Mouse (Mus musculus) hindbrain, embryonic 16.5 days (tissue): ENCODE data around the gene 4930544D05Rik. TPM values are rescaled to one million over a fixed set of nuclear protein-coding genes. Genes with fewer than 3 reads are reported as not detected.

Experiments
- ATAC-seq: fragments of 200-750 bp; cut with Nextera tagmentation; 2 replicates; pipeline ENCODE4 v1.8.0; 2017; ENCODE audit warnings: moderate TSS enrichment, moderate library complexity
- H3K27ac ChIP-seq: fragments of 300-500 bp; sonication (generic); 2 replicates; pipeline ENCODE4 v1.5.1; 2014; ENCODE audit warnings: low read depth, mild to moderate bottlenecking, control low read depth, low read length, moderate library complexity
- H3K27me3 ChIP-seq: fragments of 300-500 bp; sonication (generic); replicated peaks from 2 replicates; pipeline ENCODE4 v1.6.1; 2014; ENCODE audit warnings: low read length; ENCODE audit not compliant: control insufficient read depth, insufficient read depth
- H3K36me3 ChIP-seq: fragments of 300-500 bp; sonication (generic); 2 replicates; pipeline ENCODE4 v1.6.1; 2014; ENCODE audit warnings: mild to moderate bottlenecking, low read length, moderate library complexity, mixed read lengths; ENCODE audit not compliant: control insufficient read depth, insufficient read depth
- H3K4me1 ChIP-seq: fragments of 300-500 bp; sonication (generic); 2 replicates; pipeline ENCODE4 v1.6.1; 2014; ENCODE audit warnings: low read depth, low read length; ENCODE audit not compliant: control insufficient read depth, insufficient read depth
- H3K4me2 ChIP-seq: fragments of 300-500 bp; sonication (generic); 2 replicates; pipeline ENCODE4 v1.6.1; 2014; ENCODE audit warnings: mild to moderate bottlenecking, low read length, control low read depth, moderate library complexity
- H3K4me3 ChIP-seq: fragments of 300-500 bp; sonication (generic); 2 replicates; pipeline ENCODE4 v1.5.1; 2014; ENCODE audit warnings: mild to moderate bottlenecking, low read length, control low read depth, moderate library complexity
- H3K9ac ChIP-seq: fragments of 300-500 bp; sonication (generic); 2 replicates; pipeline ENCODE4 v1.6.1; 2014; ENCODE audit warnings: low read depth, mild to moderate bottlenecking, control low read depth, low read length, moderate library complexity
- H3K9me3 ChIP-seq: fragments of 300-500 bp; sonication (generic); 2 replicates; pipeline ENCODE4 v1.6.1; 2014; ENCODE audit warnings: mild to moderate bottlenecking, low read length, moderate library complexity; ENCODE audit not compliant: control insufficient read depth
- WGBS: fragments of 180-500 bp; shearing (Covaris S2); extraction: QIAGEN DNeasy Blood & Tissue Kit; methylation state at CpG from one replicate; pipeline ENCODE4 v1.1.7; 2014; 5-methylcytosine and 5-hydroxymethylcytosine counted together
- polyA plus RNA-seq: library from polyadenylated mRNA; unstranded; fragments of >200 nt; fragmentation: Nextera tagmentation; extraction: Ambion mirVana; gene quantifications from 2 replicates; pipeline ENCODE4 v1.2.1, GENCODE M21; 2015

The 4930544D05Rik gene
- polyA plus RNA-seq, 1 experiment from 2014 or later: not detected

- Histone ChIP-seq H3K4me3 (peak overlapping the region; percentile 100), H3K27me3 (no peaks in the 10 kb centered on the region), H3K27ac (no peak overlapping the region), H3K4me2 (peak overlapping the region; percentile 64), H3K4me1 (peaks cover 27% of the 10 kb centered on the region), H3K9me3 (no peaks in the 10 kb centered on the region), H3K36me3 (peaks cover 4% of the 10 kb centered on the region), H3K9ac (peak overlapping the region; percentile 69; the same call in 1 of the 2 replicates)
- ATAC-seq: no peak
- 9% methylated on average over 16 of the region's 16 CpGs for WGBS
Measured at GRCm38 (mm10) chr11:70656456-70656927, 40.8 kb downstream of the 4930544D05Rik start.

- ATAC-seq: no peak
- 10% methylated on average over 3 of the region's 3 CpGs for WGBS
- Histone ChIP-seq H3K27ac (peak within 1 kb of the TSS; percentile 98), H3K9me3 (no peaks in the 10 kb centered on the region), H3K4me3 (peak within 1 kb of the TSS; percentile 100), H3K36me3 (peaks cover 3% of the 10 kb centered on the region; the same call in 1 of the 2 replicates), H3K27me3 (no peaks in the 10 kb centered on the region), H3K9ac (peak within 1 kb of the TSS; percentile 69), H3K4me1 (peaks cover 25% of the 10 kb centered on the region), H3K4me2 (peak within 1 kb of the TSS; percentile 64)
Measured at GRCm38 (mm10) chr11:70656964-70657363, 41.3 kb downstream of the 4930544D05Rik start, which contains the start of gene Eno3. Gene Eno3 (plus strand): TSS chr11:70657202.

- H3K4me1 ChIP-seq: peaks cover 19% of the 10 kb centered on the region
- no peak for ATAC-seq
- WGBS: 55% methylated on average over 6 of the region's 6 CpGs
Measured at GRCm38 (mm10) chr11:70657573-70657972, 41.9 kb downstream of the 4930544D05Rik start.

GRCm38 (mm10) chr11:70657991-70658390 is 42.3 kb downstream of the 4930544D05Rik start:
- 65% methylated on average over 9 of the region's 9 CpGs for WGBS
- Histone ChIP-seq H3K9me3 (no peaks in the 10 kb centered on the region), H3K27ac (no peak overlapping the region), H3K9ac (no peak overlapping the region), H3K36me3 (peaks cover 7% of the 10 kb centered on the region; the same call in 1 of the 2 replicates), H3K4me1 (peaks cover 15% of the 10 kb centered on the region), H3K4me3 (no peak overlapping the region), H3K27me3 (no peaks in the 10 kb centered on the region), H3K4me2 (no peak overlapping the region)
- no peak for ATAC-seq

More at GRCm38 (mm10) chr11:70657573-70657972, 41.9 kb downstream of the 4930544D05Rik start:
- no peaks in the 10 kb centered on the region for H3K9me3 ChIP-seq
- H3K27ac ChIP-seq: no peak overlapping the region
- H3K9ac ChIP-seq: no peak overlapping the region
- no peak overlapping the region for H3K4me2 ChIP-seq
- no peaks in the 10 kb centered on the region for H3K27me3 ChIP-seq
- H3K4me3 ChIP-seq: no peak overlapping the region
- H3K36me3 ChIP-seq: peaks cover 7% of the 10 kb centered on the region; the same call in 1 of the 2 replicates

- Histone ChIP-seq H3K9me3 (no peaks in the 10 kb centered on the region), H3K36me3 (peaks cover 7% of the 10 kb centered on the region; the same call in 1 of the 2 replicates), H3K9ac (no peak overlapping the region), H3K4me3 (no peak overlapping the region), H3K27ac (no peak overlapping the region), H3K4me1 (peaks cover 12% of the 10 kb centered on the region), H3K4me2 (no peak overlapping the region), H3K27me3 (no peaks in the 10 kb centered on the region)
- ATAC-seq: no peak
- WGBS: 87% methylated on average over 5 of the region's 5 CpGs
Measured at GRCm38 (mm10) chr11:70658521-70658920, 42.9 kb downstream of the 4930544D05Rik start.

GRCm38 (mm10) chr11:70658942-70659341 is 43.3 kb downstream of the 4930544D05Rik start:
- Histone ChIP-seq H3K9me3 (no peaks in the 10 kb centered on the region), H3K4me1 (peaks cover 12% of the 10 kb centered on the region), H3K27ac (no peak overlapping the region), H3K4me2 (no peak overlapping the region), H3K36me3 (peaks cover 10% of the 10 kb centered on the region), H3K4me3 (no peak overlapping the region), H3K9ac (no peak overlapping the region), H3K27me3 (no peaks in the 10 kb centered on the region)
- ATAC-seq: no peak
- 80% methylated on average over 8 of the region's 8 CpGs for WGBS

GRCm38 (mm10) chr11:70660571-70660970 is 44.9 kb downstream of the 4930544D05Rik start:
- Histone ChIP-seq H3K27ac (no peak overlapping the region), H3K27me3 (no peaks in the 10 kb centered on the region), H3K4me2 (no peak overlapping the region), H3K4me3 (no peak overlapping the region), H3K4me1 (peaks cover 10% of the 10 kb centered on the region), H3K9ac (no peak overlapping the region), H3K9me3 (no peaks in the 10 kb centered on the region), H3K36me3 (peaks cover 18% of the 10 kb centered on the region)
- no peak for ATAC-seq
- 84% methylated on average over 8 of the region's 8 CpGs for WGBS

GRCm38 (mm10) chr11:70663101-70663500 is 47.5 kb downstream of the 4930544D05Rik start:
- no peak overlapping the region for H3K4me3 ChIP-seq
- 93% methylated on average over 8 of the region's 8 CpGs for WGBS
- H3K36me3 ChIP-seq: peaks cover 18% of the 10 kb centered on the region
- H3K4me2 ChIP-seq: no peak overlapping the region
- ATAC-seq: no peak
- H3K9me3 ChIP-seq: no peaks in the 10 kb centered on the region
- H3K27ac ChIP-seq: no peak overlapping the region
- H3K27me3 ChIP-seq: no peaks in the 10 kb centered on the region
- H3K9ac ChIP-seq: no peak overlapping the region
- peaks cover 6% of the 10 kb centered on the region for H3K4me1 ChIP-seq

- WGBS: 91% methylated on average over 6 of the region's 6 CpGs
- no peak overlapping the region for H3K4me3 ChIP-seq
- no peak overlapping the region for H3K27ac ChIP-seq
- no peaks in the 10 kb centered on the region for H3K27me3 ChIP-seq
- no peak for ATAC-seq
- no peak overlapping the region for H3K4me2 ChIP-seq
- H3K4me1 ChIP-seq: peaks cover 7% of the 10 kb centered on the region
- peaks cover 18% of the 10 kb centered on the region for H3K36me3 ChIP-seq
- no peak overlapping the region for H3K9ac ChIP-seq
- no peaks in the 10 kb centered on the region for H3K9me3 ChIP-seq
Measured at GRCm38 (mm10) chr11:70663957-70664356, 48.3 kb downstream of the 4930544D05Rik start.
